Mouse (Mus musculus): ENCODE results near the gene Mcpt2.
"Not testable (repeated sequence)": the region's sequence is repeated elsewhere in the genome, so short reads cannot be mapped to it uniquely, and the experiment has no call there.

The Mcpt2 gene

DNA sequence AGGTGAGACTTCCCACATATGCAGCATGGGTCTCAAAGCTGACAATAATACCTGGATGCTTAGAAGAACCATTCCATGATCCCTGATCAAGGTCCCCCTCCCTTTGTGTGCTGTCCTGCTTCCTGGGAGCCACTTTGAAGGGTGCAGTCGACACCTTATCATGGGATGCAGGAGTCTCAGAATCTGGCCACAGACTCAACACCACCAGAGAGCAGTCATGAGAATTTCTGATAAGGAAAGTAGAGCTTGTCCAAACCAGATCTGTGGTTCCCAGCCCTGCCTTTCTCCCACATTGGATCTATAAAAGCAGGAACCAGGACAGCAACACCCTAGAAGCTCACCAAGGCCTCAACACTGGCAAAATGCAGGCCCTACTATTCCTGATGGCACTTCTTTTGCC is at the start of gene Mcpt2:
Mcpt2 (plus strand) TSS at position 250 of the 400 bp plus-strand sequence.
- not testable (repeated sequence) for DNase-seq (ENCODE audit: low spot score in 2 of 2)

DNA sequence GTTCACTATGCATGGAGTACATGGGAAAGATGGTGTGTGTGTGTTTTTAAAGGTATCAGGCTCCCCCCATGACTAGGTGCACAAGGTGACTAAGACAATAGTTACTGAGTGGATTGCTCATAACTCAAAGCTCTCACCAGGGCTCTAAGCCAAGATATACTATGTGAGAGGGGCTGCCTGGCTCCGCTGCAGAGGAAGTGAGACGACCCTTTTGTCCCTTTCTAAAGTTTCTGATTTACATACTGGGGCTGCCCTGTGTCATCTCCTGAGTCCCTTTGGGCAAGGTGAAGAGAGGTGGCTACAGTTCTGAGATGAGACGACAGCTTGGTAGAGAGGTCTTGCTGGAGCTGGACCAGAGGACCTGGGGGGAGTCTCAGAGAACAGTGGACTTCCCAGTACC is 28.7 kb upstream of the Mcpt2 start:
- no peak for DNase-seq (ENCODE audit: low spot score in 2 of 2)

DNA sequence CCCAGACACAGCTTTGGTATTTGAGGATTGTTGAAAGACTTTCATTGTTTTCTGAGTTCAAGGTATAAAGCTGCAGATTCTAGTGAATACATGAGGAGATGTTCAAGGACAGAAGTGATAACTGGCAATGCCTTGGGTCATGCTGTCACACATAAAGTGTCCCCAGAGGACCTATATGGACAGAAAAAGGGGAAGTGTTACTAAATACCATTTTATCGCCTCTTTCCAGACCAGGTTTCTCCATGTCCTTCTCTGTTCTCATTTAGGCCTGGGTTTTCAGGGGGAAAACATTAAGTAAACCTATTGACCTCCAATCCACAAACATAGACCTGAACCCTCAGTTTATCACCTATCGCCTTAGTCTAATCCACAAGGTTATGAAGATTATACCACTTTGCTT is 27.9 kb upstream of the Mcpt2 start:
- DNase-seq (ENCODE audit: low spot score in 2 of 2): no peak

GRCm38 (mm10) chr14:56017671-56018070 is 24.2 kb upstream of the Mcpt2 start, which contains the start of gene Mcpt1:
TSS of gene Mcpt1 (plus strand) at chr14:56017971.
- DNase-seq (ENCODE audit: low spot score in 2 of 2): not testable (repeated sequence)

DNA sequence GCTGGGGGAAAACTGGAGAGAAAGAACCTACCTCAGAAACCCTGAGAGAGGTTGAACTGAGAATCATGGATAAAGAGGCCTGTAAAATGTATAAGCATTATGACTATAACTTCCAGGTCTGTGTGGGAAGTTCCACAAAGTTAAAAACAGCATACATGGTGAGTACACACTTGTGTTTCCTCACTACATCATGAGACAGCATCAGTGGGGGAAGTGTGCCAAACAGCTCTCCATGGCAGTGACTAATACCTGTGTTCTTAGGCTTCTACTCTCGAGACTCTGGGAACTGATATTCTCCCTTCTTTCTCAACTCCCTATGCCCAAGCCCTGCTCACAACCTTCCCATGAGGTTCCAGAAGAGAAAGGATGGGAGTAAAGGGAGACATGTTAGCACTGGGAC is 22.4 kb upstream of the Mcpt2 start:
- DNase-seq (ENCODE audit: low spot score in 2 of 2): peak in 1 of 2 experiments; percentile 11

DNA sequence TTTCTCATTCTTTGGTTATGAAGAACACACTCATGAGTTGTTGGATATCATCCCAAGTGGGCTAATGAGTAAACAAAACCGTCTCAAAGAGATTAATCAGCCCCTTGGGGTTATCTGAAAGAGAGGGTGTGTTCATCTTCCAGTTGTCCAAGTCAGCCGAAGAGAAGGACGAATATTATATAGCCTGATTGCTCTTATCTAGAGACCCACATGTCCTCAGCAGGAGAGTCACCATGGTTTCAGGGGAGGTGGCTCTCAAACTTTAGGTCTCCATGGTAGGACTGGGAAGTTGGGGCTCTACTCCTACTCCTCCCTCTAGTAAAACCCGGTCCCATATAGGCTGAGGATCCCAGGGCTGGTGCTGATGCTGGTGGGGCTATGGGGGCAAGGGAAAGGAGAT is 20.5 kb upstream of the Mcpt2 start:
- not testable (repeated sequence) for DNase-seq (ENCODE audit: low spot score in 2 of 2)

DNA sequence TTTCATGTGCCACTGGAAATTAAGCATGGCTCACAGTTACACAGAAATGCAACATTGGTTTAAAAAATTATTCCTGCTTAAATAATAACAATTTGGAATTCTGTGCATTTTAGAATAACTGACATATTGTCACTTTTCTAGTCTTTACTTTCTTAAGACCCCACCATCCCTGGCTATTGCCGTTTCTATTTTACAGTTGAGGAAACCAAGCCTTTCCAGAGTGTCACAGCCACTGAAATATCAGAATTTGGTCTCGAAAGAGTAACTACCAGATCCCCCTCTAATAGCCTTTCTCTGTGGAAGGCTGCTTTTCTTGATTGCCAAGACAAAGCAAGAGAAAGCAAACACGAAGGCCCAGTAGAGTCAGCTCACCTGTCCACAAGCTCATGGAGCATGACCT is 11.4 kb upstream of the Mcpt2 start, which contains the start of gene Mcpt9:
Mcpt9 (minus strand) TSS at position 101 of the 400 bp plus-strand sequence.
- not testable (repeated sequence) for DNase-seq (ENCODE audit: low spot score in 2 of 2)

DNA sequence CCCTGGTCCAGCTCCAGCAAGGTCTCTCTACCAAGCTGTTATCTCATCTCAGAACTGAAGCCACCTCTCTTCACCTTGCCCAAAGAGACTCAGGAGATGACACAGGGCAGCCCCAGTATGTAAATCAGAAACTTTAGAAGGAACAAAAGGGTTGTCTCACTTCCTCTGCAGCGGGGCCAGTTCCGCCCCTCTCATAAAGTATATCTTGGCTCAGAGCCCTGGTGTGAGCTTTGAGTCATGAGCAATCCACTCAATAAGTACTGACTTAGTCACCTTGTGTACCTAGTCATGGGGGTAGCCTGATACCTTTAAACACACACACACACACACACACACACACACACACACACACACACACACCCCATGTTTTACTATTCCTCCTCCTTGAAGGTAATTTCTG is 7.4 kb upstream of the Mcpt2 start:
- no peak for DNase-seq (ENCODE audit: low spot score in 2 of 2)

GRCm38 (mm10) chr14:56055408-56055807 is 13.6 kb downstream of the Mcpt2 start:
- DNase-seq (ENCODE audit: low spot score in 2 of 2): no peak

- no peak for DNase-seq (ENCODE audit: low spot score in 2 of 2)
These were observed 15.9 kb downstream of the Mcpt2 start for GRCm38 (mm10) chr14:56057722-56058121.

GRCm38 (mm10) chr14:56062213-56062612 is 20.4 kb downstream of the Mcpt2 start, which contains the start of gene Mcpt4:
TSS of gene Mcpt4 (minus strand) at chr14:56062313.
- DNase-seq (ENCODE audit: low spot score in 2 of 2): not testable (repeated sequence)

DNA sequence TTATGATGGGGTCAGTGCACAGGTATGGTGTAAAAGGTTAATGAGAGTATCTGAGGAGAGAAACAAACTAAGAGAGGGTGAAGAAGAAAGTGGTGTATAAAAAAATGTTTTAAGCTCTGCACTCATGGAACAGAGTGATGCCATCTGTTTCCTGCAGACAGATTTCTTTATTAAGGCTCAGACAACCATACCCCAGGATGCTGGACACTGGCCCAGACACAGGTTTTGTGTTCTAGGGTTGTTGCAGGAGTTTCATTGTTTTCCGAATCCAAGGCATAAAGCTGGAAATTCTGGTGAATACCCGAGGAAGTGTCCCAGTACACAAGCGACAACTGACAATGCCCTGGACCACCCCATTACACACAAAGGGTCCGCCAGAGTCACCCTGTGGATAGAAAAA is 40.2 kb downstream of the Mcpt2 start:
- DNase-seq (ENCODE audit: low spot score in 2 of 2): no peak

DNA sequence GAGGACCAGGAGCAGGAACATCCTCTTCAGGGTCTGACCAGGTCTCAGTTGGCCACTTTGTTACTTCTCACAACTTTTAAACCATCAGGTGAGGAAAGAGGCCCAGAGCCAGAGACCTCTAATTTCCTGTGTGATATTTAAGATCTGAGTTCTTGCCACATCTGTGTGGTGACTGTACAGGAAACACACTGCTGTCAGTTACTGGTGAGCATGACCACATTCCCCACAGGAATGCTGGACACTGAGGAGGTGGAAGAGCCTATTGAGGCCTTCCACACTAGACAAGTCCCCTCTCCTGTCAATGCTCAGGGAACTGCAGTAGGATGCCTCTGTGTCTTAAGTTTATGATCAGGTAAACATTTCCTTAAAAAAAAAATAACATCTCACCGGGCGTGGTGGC is 43.3 kb downstream of the Mcpt2 start, which contains the start of gene Mcpt8:
Mcpt8 (minus strand) TSS at position 107 of the 400 bp plus-strand sequence.
- DNase-seq (ENCODE audit: low spot score in 2 of 2): no peak

DNA sequence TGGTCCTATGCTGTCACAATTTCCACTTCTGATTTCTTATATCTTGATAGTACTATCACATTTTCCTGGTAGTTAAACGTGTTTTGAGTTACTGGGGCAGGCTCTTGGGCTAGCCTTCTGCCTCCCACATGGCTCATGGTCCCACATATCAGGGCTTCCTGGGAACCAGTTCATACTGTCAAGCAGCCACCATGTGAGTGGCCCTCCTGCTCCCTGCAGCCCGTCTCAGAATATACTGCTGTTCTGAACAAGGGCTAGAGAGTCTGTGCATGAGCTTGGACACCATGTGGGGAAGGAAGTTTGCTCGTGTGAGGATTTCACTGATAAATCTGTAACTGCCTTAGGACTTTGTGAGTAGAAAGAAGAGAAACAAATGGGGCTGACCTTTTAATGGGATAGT is 44.9 kb downstream of the Mcpt2 start:
- DNase-seq (ENCODE audit: low spot score in 2 of 2): no peak

GRCm38 (mm10) chr14:56093353-56093752 is 51.5 kb downstream of the Mcpt2 start:
- no peak for DNase-seq (ENCODE audit: low spot score in 2 of 2)
